Mouse (Mus musculus) intestine, embryonic 15.5 days (tissue): Measurements from ENCODE around the gene Kat2a. TPM values are rescaled to one million over a fixed set of nuclear protein-coding genes. Genes with fewer than 3 reads are reported as not detected.

Experiments used
- polyA plus RNA-seq: library from polyadenylated mRNA; unstranded; fragments of >200 nt; fragmentation: Nextera tagmentation; extraction: Ambion mirVana; gene quantifications from 2 replicates; pipeline ENCODE4 v1.2.1, GENCODE M21; 2015

Gene Kat2a
- polyA plus RNA-seq, 1 experiment from 2014 or later: 51.9 TPM

Other genes with a start within 250 kb of the Kat2a start
- gene Klhl11, start 239.7 kb downstream of the Kat2a start, polyA plus RNA-seq: 5.7 and 5.9 TPM in 2 replicates
- 146 and 153 TPM in 2 replicates for gene Acly, start 184.5 kb downstream of the Kat2a start, polyA plus RNA-seq
- gene Ttc25, start 166.9 kb downstream of the Kat2a start, polyA plus RNA-seq: 0.19 and 0.20 TPM in 2 replicates
- gene Cnp, start 137.6 kb downstream of the Kat2a start, polyA plus RNA-seq: 32.1 and 34.4 TPM in 2 replicates
- gene Nkiras2, start 93.2 kb downstream of the Kat2a start, polyA plus RNA-seq: 57.6 and 65.0 TPM in 2 replicates
- 188 TPM in 2 replicates for gene Dnajc7, start 92.3 kb downstream of the Kat2a start, polyA plus RNA-seq
- gene Zfp385c, start 20.0 kb downstream of the Kat2a start, polyA plus RNA-seq: 0.11 TPM in 2 replicates
- gene Dhx58, start 8.2 kb downstream of the Kat2a start, polyA plus RNA-seq: 2.7 and 3.2 TPM in 2 replicates
- gene Hspb9, start 1.4 kb upstream of the Kat2a start, polyA plus RNA-seq: 0.40 and 0.54 TPM in 2 replicates
- 26.1 and 26.3 TPM in 2 replicates for gene Rab5c, start 25.8 kb upstream of the Kat2a start, polyA plus RNA-seq
- 0.18 and 0.19 TPM in 2 replicates for gene Kcnh4, start 47.5 kb upstream of the Kat2a start, polyA plus RNA-seq
- gene Hcrt, start 50.5 kb upstream of the Kat2a start, polyA plus RNA-seq: not detected in 2 replicates
- 4.7 and 6.7 TPM in 2 replicates for gene Ghdc, start 58.5 kb upstream of the Kat2a start, polyA plus RNA-seq
- gene Stat5b, start 138.3 kb upstream of the Kat2a start, polyA plus RNA-seq: 24.2 and 26.8 TPM in 2 replicates
- gene Stat5a, start 146.9 kb upstream of the Kat2a start, polyA plus RNA-seq: 5.5 and 6.0 TPM in 2 replicates
- 45.8 and 48.9 TPM in 2 replicates for gene Stat3, start 227.1 kb upstream of the Kat2a start, polyA plus RNA-seq